Mouse (Mus musculus) testis, adult 2 months (tissue): ENCODE measurements around the gene Irgq.

Source experiments
- CTCF ChIP-seq: fragments of 200-500 bp; IDR thresholded peaks from 2 replicates; pipeline ENCODE4 v1.5.1; 2012; ENCODE audit warnings: low read depth, mild to moderate bottlenecking, inconsistent platforms, low read length, moderate library complexity; ENCODE audit not compliant: control insufficient read depth, insufficient read depth, insufficient replicate concordance
- POLR2A ChIP-seq: fragments of 200-500 bp; IDR thresholded peaks from 2 replicates; pipeline ENCODE4 v1.6.1; 2012; ENCODE audit warnings: low read depth, mild to moderate bottlenecking, inconsistent platforms, low read length, moderate library complexity; ENCODE audit not compliant: control insufficient read depth

GRCm38 (mm10) chr7:24507726-24508114 lies 22.8 kb upstream of the Irgq start:
- TF ChIP-seq CTCF (no peak), POLR2A (no peak)
